27 mouse cellular contexts compared by ENCODE assay signal in the genomic region with DNA sequence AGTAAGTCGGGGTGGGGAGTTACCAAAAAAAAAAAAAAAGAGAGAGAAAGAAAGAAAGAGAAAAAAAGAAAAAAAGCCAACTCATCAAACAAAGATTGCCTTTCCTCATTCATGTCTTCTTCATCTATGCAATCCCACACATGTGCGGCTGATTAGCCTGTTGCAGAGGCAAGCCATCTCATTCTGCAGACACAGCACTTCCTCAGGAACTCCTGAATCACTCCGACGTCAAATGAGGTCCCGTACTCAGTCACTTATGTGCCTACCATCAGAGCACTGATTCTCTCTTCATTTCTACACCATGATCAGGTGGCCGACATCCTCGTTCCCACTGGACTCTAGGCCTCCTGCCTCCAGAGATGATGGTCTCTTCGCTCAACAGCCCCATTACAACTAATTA. TPM values are rescaled to one million over a fixed set of nuclear protein-coding genes. Genes with fewer than 3 reads are reported as not detected.
A peak's percentile ranks its signal among the peaks of the same experiment; 100 is the strongest.
DNase-seq lines count a peak whose midpoint lies in the region; ATAC-seq and TF ChIP-seq lines count a peak whose summit lies in the region.
"Had no signal": no experiment of that assay in that cellular context is flagged by ENCODE, and none has a peak within 500 bp of the region (broad histone marks: within the 10 kb centered on the region; RNA-seq: fewer than 3 reads in every experiment).

No protein-coding gene starts in this region.

- H3K27ac ChIP-seq in gastrocnemius, adult 2 months = peak overlapping the region; percentile 25; the same call in 1 of the 2 replicates
- no peak overlapping the region for H3K27ac ChIP-seq in neural tube, embryonic 15.5 days (replicated peaks)
- H3K27ac ChIP-seq in intestine, postnatal 0 days (ENCODE audit: low read depth, low read length) = peak overlapping the region; percentile 76
- H3K27ac ChIP-seq: embryonic facial prominence, embryonic 12.5 days; forebrain, embryonic 12.5 days; heart, embryonic 15.5 days; hindbrain, embryonic 10.5 days; hindbrain, embryonic 13.5 days had no signal

- H3K27me3 ChIP-seq in neural tube, embryonic 15.5 days (replicated peaks) = no peaks in the 10 kb centered on the region
- no peaks in the 10 kb centered on the region for H3K27me3 ChIP-seq in intestine, postnatal 0 days (replicated peaks; ENCODE audit: control insufficient read depth, insufficient read depth, low read length)
- H3K27me3 ChIP-seq: embryonic facial prominence, embryonic 12.5 days; forebrain, embryonic 12.5 days; heart, embryonic 12.5 days; heart, embryonic 15.5 days; hindbrain, embryonic 13.5 days had no signal

- H3K36me3 ChIP-seq in neural tube, embryonic 15.5 days = no peaks in the 10 kb centered on the region
- peaks cover 5% of the 10 kb centered on the region for H3K36me3 ChIP-seq in intestine, postnatal 0 days (ENCODE audit: control insufficient read depth, insufficient read depth)
- H3K36me3 ChIP-seq: forebrain, embryonic 12.5 days; heart, embryonic 15.5 days; hindbrain, embryonic 13.5 days had no signal

- no peak for DNase-seq in gastrocnemius, adult 2 months
- DNase-seq in gastrocnemius, postnatal 25 days = no peak
- peak; percentile 12 for DNase-seq in neural tube, embryonic 10.5 days (ENCODE audit: extremely low spot score, low spot score)
- DNase-seq in layer of hippocampus, adult 9-10 months (ENCODE audit: low spot score) = no peak
- DNase-seq: adrenal gland, adult 8-10 months; adrenal gland, postnatal 25 days; cerebellum, adult 11-12 months; cerebellum, adult 8-10 months; cerebellum, postnatal 10 days; cerebellum, postnatal 36 days; embryo, embryonic 11 days; gastrocnemius, postnatal 36 days; heart, postnatal 10 days; heart, postnatal 36 days; kidney, adult 11 months had no signal

- intact Hi-C loops in gastrocnemius, adult 2 months (cut with DNase I) = loop anchor here (10.0 kb wide), 1 partner anchor 96 kb away; no protein-coding TSS in a partner anchor

- no peaks in the 10 kb centered on the region for H3K9me3 ChIP-seq in neural tube, embryonic 15.5 days (replicated peaks)
- H3K9me3 ChIP-seq in intestine, postnatal 0 days (ENCODE audit: control insufficient read depth) = no peaks in the 10 kb centered on the region
- H3K9me3 ChIP-seq: heart, embryonic 15.5 days had no signal

- no peak overlapping the region for H3K9ac ChIP-seq in neural tube, embryonic 15.5 days (replicated peaks)
- no peak overlapping the region for H3K9ac ChIP-seq in intestine, postnatal 0 days (ENCODE audit: low read depth, low read length)
- H3K9ac ChIP-seq: embryonic facial prominence, embryonic 12.5 days; forebrain, embryonic 12.5 days; heart, embryonic 12.5 days; heart, embryonic 15.5 days; hindbrain, embryonic 13.5 days had no signal

- TF ChIP-seq CTCF in gastrocnemius, adult 2 months (IDR thresholded peaks at IDR 0.05) = no peak
- no peak for TF ChIP-seq CTCF in intestine, postnatal 0 days (IDR thresholded peaks at IDR 0.05; ENCODE audit: low read depth)

- no peak overlapping the region for H3K4me2 ChIP-seq in neural tube, embryonic 15.5 days
- H3K4me2 ChIP-seq in intestine, postnatal 0 days (replicated peaks; ENCODE audit: low read depth) = no peak overlapping the region
- H3K4me2 ChIP-seq: embryonic facial prominence, embryonic 12.5 days; forebrain, embryonic 12.5 days; heart, embryonic 12.5 days; heart, embryonic 15.5 days; hindbrain, embryonic 13.5 days had no signal

- WGBS in neural tube, embryonic 15.5 days = 90% methylated on average over 8 of the region's 8 CpGs
- 67% methylated on average over 8 of the region's 8 CpGs for WGBS in intestine, postnatal 0 days

- no peak for ATAC-seq in neural tube, embryonic 15.5 days (ENCODE audit: low FRiP score)
- ATAC-seq in intestine, postnatal 0 days = peak; percentile 81
- ATAC-seq: activated CD4-positive, CD25-positive, alpha-beta regulatory T cell, adult 4 months; forebrain, embryonic 16.5 days; hindbrain, embryonic 16.5 days had no signal

- H3K4me3 ChIP-seq in gastrocnemius, adult 2 months = no peak overlapping the region
- no peak overlapping the region for H3K4me3 ChIP-seq in neural tube, embryonic 15.5 days (replicated peaks)
- H3K4me3 ChIP-seq in intestine, postnatal 0 days (ENCODE audit: low read depth, low read length) = no peak overlapping the region
- H3K4me3 ChIP-seq: embryonic facial prominence, embryonic 12.5 days; erythroblast, embryonic 14.5 days; forebrain, embryonic 12.5 days; heart, embryonic 12.5 days; heart, embryonic 15.5 days; hindbrain, embryonic 10.5 days; hindbrain, embryonic 13.5 days had no signal

- no peaks in the 10 kb centered on the region for H3K4me1 ChIP-seq in neural tube, embryonic 15.5 days
- H3K4me1 ChIP-seq in intestine, postnatal 0 days (replicated peaks; ENCODE audit: control insufficient read depth, insufficient read depth, low read length) = peaks cover 2% of the 10 kb centered on the region
- H3K4me1 ChIP-seq: forebrain, embryonic 12.5 days; hindbrain, embryonic 13.5 days had no signal

RNA-seq across cellular contexts. Expression of gene Lpar1, which starts 13.3 kb away (rescaled TPM):
- 10 to 100 TPM in 1 of 2 experiments, 1 to 10 TPM in 1; 5.3 to 13.8 TPM for total RNA-seq in gastrocnemius, adult 2 months (2021)
- total RNA-seq in gastrocnemius, postnatal 25 days (2021) = 10 to 100 TPM; 14.8 to 15.4 TPM
- 15.9 and 25.3 TPM in 2 replicates for polyA plus RNA-seq in neural tube, embryonic 15.5 days (2015; fragmentation: Nextera tagmentation; extraction: Ambion mirVana)
- 64.9 and 70.3 TPM in 2 replicates for polyA plus RNA-seq in intestine, postnatal 0 days (2015; fragmentation: Nextera tagmentation; extraction: Ambion mirVana)
- polyA plus RNA-seq: activated CD4-positive, CD25-positive, alpha-beta regulatory T cell, adult 4 months had no signal
